Mouse (Mus musculus) liver, postnatal 0 days (tissue): ENCODE measurements at regions not wholly inside any gene's neighbourhood (a gene's known extent, or its start where the extent isn't known, plus 50 kb on each side); places are given as distances from the start of the nearest gene placed in this dataset.

Experiments
- CTCF ChIP-seq: sonication (generic); IDR thresholded peaks from 2 replicates; pipeline ENCODE4 v1.5.1; 2016; ENCODE audit warnings: antibody characterized with exemption, low read depth
- EP300 ChIP-seq: IDR thresholded peaks from 2 replicates; pipeline ENCODE4 v1.6.1; 2016; ENCODE audit warnings: antibody characterized with exemption, low read depth, mild to moderate bottlenecking

DNA sequence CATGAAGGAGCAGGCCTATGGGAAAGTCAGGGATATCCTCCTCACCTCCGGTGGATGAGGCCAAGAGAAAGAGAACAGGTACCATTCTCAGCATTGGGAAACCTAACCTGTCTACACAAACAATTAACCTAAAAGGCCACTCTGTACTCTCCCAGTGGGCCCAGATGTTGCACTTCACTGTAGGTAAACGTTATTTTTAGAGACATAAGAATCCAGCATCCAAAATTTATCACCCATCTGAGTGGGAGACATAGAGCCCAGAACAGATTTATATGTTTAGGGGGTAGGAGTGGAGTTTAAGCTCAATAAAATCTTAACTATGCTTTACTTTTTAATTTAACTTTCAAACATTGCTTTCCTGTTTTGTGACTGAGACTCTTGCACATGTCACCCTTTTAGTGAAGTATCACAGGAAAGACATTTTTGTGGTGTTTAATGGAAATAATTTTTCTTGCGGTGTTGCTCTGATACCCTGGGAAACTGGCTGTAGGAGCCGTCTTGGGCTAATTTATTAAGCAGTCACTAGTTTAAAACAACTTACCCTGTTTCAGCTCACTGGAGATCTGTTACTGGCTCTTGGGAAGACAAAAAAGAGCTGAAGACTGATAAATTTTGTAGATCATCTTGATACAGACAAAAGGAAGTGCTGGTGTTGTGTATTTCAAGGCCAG, 123.9 kb upstream of the Bmp4 start:
- TF ChIP-seq CTCF: no peak
- TF ChIP-seq EP300: no peak
